Mouse (Mus musculus): ENCODE results near the gene Ccm2l. TPM values are rescaled to one million over a fixed set of nuclear protein-coding genes. Genes with fewer than 3 reads are reported as not detected.

Ccm2l gene
- polyA plus RNA-seq (2015; fragmentation: Nextera tagmentation; extraction: Ambion mirVana) = 1.1 and 1.2 TPM in 2 replicates

DNA sequence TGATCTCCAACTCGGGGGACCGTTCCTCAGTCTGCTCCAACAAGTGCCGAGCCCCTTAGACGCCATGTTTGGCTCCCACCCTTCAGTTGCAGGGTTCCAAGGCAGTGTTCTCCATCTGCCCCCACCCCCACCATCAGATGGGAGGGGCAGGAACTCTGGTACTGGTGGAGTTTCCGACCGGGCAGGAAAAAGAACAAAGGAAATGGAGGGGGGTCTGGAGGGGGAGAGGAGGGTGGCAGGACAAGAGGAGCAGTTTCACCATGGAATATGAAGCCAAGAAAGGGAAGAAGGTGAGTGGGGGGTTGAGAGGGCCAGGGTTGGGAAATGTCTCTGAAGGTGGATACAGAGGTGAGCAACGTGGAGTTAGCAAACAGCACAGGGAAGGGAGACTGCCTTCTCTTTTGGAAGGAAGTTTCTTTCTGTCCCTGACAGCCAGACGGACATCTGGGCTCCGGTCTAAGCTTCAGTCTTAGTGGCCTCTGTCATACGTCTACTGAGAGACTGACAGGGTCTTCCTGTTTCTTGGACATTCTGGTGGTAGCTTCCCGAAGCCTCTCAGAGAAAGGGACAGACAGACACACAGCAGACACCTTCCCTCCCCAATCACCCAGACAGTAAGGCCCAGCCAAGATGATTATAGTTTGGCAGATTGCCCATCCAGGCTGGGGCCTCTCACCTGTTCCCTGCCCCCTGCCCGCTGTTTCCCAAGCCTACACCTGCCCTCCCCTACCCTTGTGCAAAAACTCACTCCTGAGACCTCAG is at the start of gene Ccm2l:
Gene Ccm2l, plus strand, starts transcription at position 209 of the 762 bp plus-strand sequence.
- Histone ChIP-seq H3K36me3 (ENCODE audit: control insufficient read depth, insufficient read depth, low read length) (no peaks in the 10 kb centered on the region), H3K27me3 (ENCODE audit: control insufficient read depth, insufficient read depth, low read length) (peaks cover 11% of the 10 kb centered on the region), H3K4me2 (replicated peaks; ENCODE audit: low read depth) (0 out of 2 replicates have a peak within 1 kb of the TSS, but pooled peaks have one; percentile 5), H3K27ac (replicated peaks) (no peak within 1 kb of the TSS), H3K4me1 (replicated peaks; ENCODE audit: control insufficient read depth, insufficient read depth) (no peaks in the 10 kb centered on the region), H3K4me3 (ENCODE audit: low read depth, low read length) (no peak within 1 kb of the TSS), H3K9ac (ENCODE audit: low read length) (no peak within 1 kb of the TSS), H3K9me3 (ENCODE audit: control insufficient read depth, low read length) (no peaks in the 10 kb centered on the region)
- WGBS = 35% methylated on average over 12 of the region's 12 CpGs
- DNase-seq (ENCODE audit: low spot score) (no peak), ATAC-seq (ENCODE audit: low FRiP score, low TSS enrichment) (no peak)
- TF ChIP-seq EP300 (optimal IDR thresholded peaks at IDR 0.05) = no peak
- no peak for TF ChIP-seq CTCF (IDR thresholded peaks at IDR 0.05; ENCODE audit: low read depth)

GRCm38 (mm10) chr2:153016786-153017185 is 49.0 kb upstream of the Ccm2l start:
- no peak overlapping the region for H3K4me2 ChIP-seq (replicated peaks; ENCODE audit: low read depth)

DNA sequence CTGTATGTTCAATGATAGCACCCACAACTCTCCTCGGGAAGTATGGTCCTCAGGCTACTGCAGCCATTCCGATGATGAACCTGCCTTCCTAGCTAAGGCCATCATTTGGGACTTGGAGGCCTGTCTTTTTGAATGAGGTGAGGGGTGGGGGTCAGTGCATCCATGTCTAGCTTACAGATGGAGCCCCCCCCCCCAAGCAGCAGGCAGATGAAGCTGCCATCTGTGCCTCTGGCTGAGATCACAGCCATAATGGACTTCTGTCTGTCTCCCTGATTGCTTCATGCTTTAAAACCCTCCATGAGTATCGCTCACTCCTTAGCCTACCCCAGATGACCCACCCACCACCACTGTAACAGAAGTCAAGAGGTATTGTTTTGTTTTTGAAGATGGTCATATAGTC is 46.4 kb upstream of the Ccm2l start:
- H3K9ac ChIP-seq (ENCODE audit: low read length) = no peak overlapping the region
- DNase-seq (ENCODE audit: low spot score) (no peak), ATAC-seq (ENCODE audit: low FRiP score, low TSS enrichment) (no peak)
- H3K9me3 ChIP-seq (ENCODE audit: control insufficient read depth, low read length) = no peaks in the 10 kb centered on the region
- no peak overlapping the region for H3K4me2 ChIP-seq (replicated peaks; ENCODE audit: low read depth)
- no peak overlapping the region for H3K27ac ChIP-seq (replicated peaks)
- no peaks in the 10 kb centered on the region for H3K27me3 ChIP-seq (ENCODE audit: control insufficient read depth, insufficient read depth, low read length)
- TF ChIP-seq CTCF (IDR thresholded peaks at IDR 0.05; ENCODE audit: low read depth) (no peak), EP300 (optimal IDR thresholded peaks at IDR 0.05) (no peak)
- no peaks in the 10 kb centered on the region for H3K36me3 ChIP-seq (ENCODE audit: control insufficient read depth, insufficient read depth, low read length)
- WGBS = 74% methylated on average over 3 of the region's 3 CpGs
- no peak overlapping the region for H3K4me3 ChIP-seq (ENCODE audit: low read depth, low read length)
- H3K4me1 ChIP-seq (replicated peaks; ENCODE audit: control insufficient read depth, insufficient read depth) = 0 out of 2 replicates have a peak, but pooled peaks cover 2% of the 10 kb centered on the region

More at GRCm38 (mm10) chr2:153016786-153017185, 49.0 kb upstream of the Ccm2l start:
- Histone ChIP-seq H3K9ac (ENCODE audit: low read length) (no peak overlapping the region), H3K4me1 (replicated peaks; ENCODE audit: control insufficient read depth, insufficient read depth) (0 out of 2 replicates have a peak, but pooled peaks cover 5% of the 10 kb centered on the region), H3K27ac (replicated peaks) (no peak overlapping the region), H3K27me3 (ENCODE audit: control insufficient read depth, insufficient read depth, low read length) (no peaks in the 10 kb centered on the region), H3K4me3 (ENCODE audit: low read depth, low read length) (no peak overlapping the region), H3K9me3 (ENCODE audit: control insufficient read depth, low read length) (no peaks in the 10 kb centered on the region), H3K36me3 (ENCODE audit: control insufficient read depth, insufficient read depth, low read length) (peaks cover 4% of the 10 kb centered on the region; the same call in 1 of the 2 replicates)
- 35% methylated on average over 5 of the region's 5 CpGs for WGBS
- DNase-seq (ENCODE audit: low spot score) = no peak
- TF ChIP-seq CTCF (IDR thresholded peaks at IDR 0.05; ENCODE audit: low read depth) (no peak), EP300 (optimal IDR thresholded peaks at IDR 0.05) (no peak)
- ATAC-seq (ENCODE audit: low FRiP score, low TSS enrichment) = no peak

GRCm38 (mm10) chr2:153021163-153021562 is 44.6 kb upstream of the Ccm2l start:
- H3K4me2 ChIP-seq (replicated peaks; ENCODE audit: low read depth) = no peak overlapping the region
- H3K36me3 ChIP-seq (ENCODE audit: control insufficient read depth, insufficient read depth, low read length) = no peaks in the 10 kb centered on the region
- no peaks in the 10 kb centered on the region for H3K9me3 ChIP-seq (ENCODE audit: control insufficient read depth, low read length)
- H3K27me3 ChIP-seq (ENCODE audit: control insufficient read depth, insufficient read depth, low read length) = no peaks in the 10 kb centered on the region
- WGBS = 69% methylated on average over 3 of the region's 3 CpGs
- H3K4me1 ChIP-seq (replicated peaks; ENCODE audit: control insufficient read depth, insufficient read depth) = no peaks in the 10 kb centered on the region
- H3K27ac ChIP-seq (replicated peaks) = no peak overlapping the region
- no peak overlapping the region for H3K9ac ChIP-seq (ENCODE audit: low read length)
- ATAC-seq (ENCODE audit: low FRiP score, low TSS enrichment) (no peak), DNase-seq (ENCODE audit: low spot score) (no peak)
- no peak overlapping the region for H3K4me3 ChIP-seq (ENCODE audit: low read depth, low read length)
- TF ChIP-seq EP300 (optimal IDR thresholded peaks at IDR 0.05) (no peak), CTCF (IDR thresholded peaks at IDR 0.05; ENCODE audit: low read depth) (no peak)

- DNase-seq (ENCODE audit: low spot score) (no peak), ATAC-seq (ENCODE audit: low FRiP score, low TSS enrichment) (no peak; the same call in 1 of the 2 replicates)
- 48% methylated on average over 4 of the region's 4 CpGs for WGBS
- Histone ChIP-seq H3K4me3 (ENCODE audit: low read depth, low read length) (no peak overlapping the region), H3K27me3 (ENCODE audit: control insufficient read depth, insufficient read depth, low read length) (no peaks in the 10 kb centered on the region), H3K9ac (ENCODE audit: low read length) (no peak overlapping the region), H3K9me3 (ENCODE audit: control insufficient read depth, low read length) (no peaks in the 10 kb centered on the region), H3K4me2 (replicated peaks; ENCODE audit: low read depth) (no peak overlapping the region), H3K27ac (replicated peaks) (no peak overlapping the region), H3K4me1 (replicated peaks; ENCODE audit: control insufficient read depth, insufficient read depth) (no peaks in the 10 kb centered on the region), H3K36me3 (ENCODE audit: control insufficient read depth, insufficient read depth, low read length) (no peaks in the 10 kb centered on the region)
- TF ChIP-seq CTCF (IDR thresholded peaks at IDR 0.05; ENCODE audit: low read depth) (no peak), EP300 (optimal IDR thresholded peaks at IDR 0.05) (no peak)
Measured at GRCm38 (mm10) chr2:153022855-153023254, 42.9 kb upstream of the Ccm2l start.

DNA sequence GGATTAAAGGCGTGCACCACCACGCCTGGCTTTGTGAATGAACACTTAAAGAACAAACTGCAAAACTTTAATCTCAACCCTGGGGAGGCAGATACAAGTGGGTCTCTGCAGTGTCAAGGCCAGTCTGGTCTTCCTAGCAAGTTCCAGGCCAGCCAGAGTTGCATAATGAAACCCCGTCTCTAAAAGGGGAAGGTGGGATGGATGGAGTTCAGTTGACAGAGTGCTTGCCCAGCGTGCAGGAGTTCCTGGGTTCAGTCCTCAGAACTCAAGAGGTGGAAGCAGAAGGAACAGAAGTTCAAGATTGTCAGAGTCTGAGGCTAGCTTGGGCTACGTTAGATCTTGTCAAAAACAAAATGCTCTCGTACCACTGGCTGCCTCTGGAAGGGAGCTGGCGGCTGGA is 39.7 kb upstream of the Ccm2l start:
- TF ChIP-seq CTCF (IDR thresholded peaks at IDR 0.05; ENCODE audit: low read depth) (no peak), EP300 (optimal IDR thresholded peaks at IDR 0.05) (no peak)
- Histone ChIP-seq H3K4me1 (replicated peaks; ENCODE audit: control insufficient read depth, insufficient read depth) (no peaks in the 10 kb centered on the region), H3K9ac (ENCODE audit: low read length) (no peak overlapping the region), H3K4me3 (ENCODE audit: low read depth, low read length) (no peak overlapping the region), H3K9me3 (ENCODE audit: control insufficient read depth, low read length) (no peaks in the 10 kb centered on the region), H3K27ac (replicated peaks) (no peak overlapping the region), H3K4me2 (replicated peaks; ENCODE audit: low read depth) (no peak overlapping the region), H3K36me3 (ENCODE audit: control insufficient read depth, insufficient read depth, low read length) (no peaks in the 10 kb centered on the region), H3K27me3 (ENCODE audit: control insufficient read depth, insufficient read depth, low read length) (no peaks in the 10 kb centered on the region)
- ATAC-seq (ENCODE audit: low FRiP score, low TSS enrichment) = no peak
- WGBS = 76% methylated on average over 7 of the region's 7 CpGs
- no peak for DNase-seq (ENCODE audit: low spot score)
